In genomic region chr14:76413773-76414121, GRCm38 (mm10) we compare ENCODE assay signal across 8 mouse cellular contexts. TPM values are rescaled to one million over a fixed set of nuclear protein-coding genes. Genes with fewer than 3 reads are reported as not detected.
DNase-seq lines count a peak whose midpoint lies in the region; ATAC-seq and TF ChIP-seq lines count a peak whose summit lies in the region.

No protein-coding gene starts in this region.

- 0% methylated on average over 10 of the region's 10 CpGs for WGBS in embryonic facial prominence, embryonic 10.5 days
- 0% methylated on average over 10 of the region's 10 CpGs for WGBS in intestine, embryonic 14.5 days
- WGBS in midbrain, embryonic 16.5 days: 1% methylated on average over 10 of the region's 10 CpGs

- H3K9me3 ChIP-seq in embryonic facial prominence, embryonic 10.5 days: no peaks in the 10 kb centered on the region
- no peaks in the 10 kb centered on the region for H3K9me3 ChIP-seq in intestine, embryonic 14.5 days (ENCODE audit: control insufficient read depth, low read length)
- H3K9me3 ChIP-seq in midbrain, embryonic 16.5 days (replicated peaks; ENCODE audit: control insufficient read depth, low read length, poor library complexity, severe bottlenecking): no peaks in the 10 kb centered on the region

- H3K4me1 ChIP-seq in embryonic facial prominence, embryonic 10.5 days: peaks cover 38% of the 10 kb centered on the region
- H3K4me1 ChIP-seq in intestine, embryonic 14.5 days (replicated peaks; ENCODE audit: control insufficient read depth, insufficient read depth, low read length): peaks cover 31% of the 10 kb centered on the region
- H3K4me1 ChIP-seq in midbrain, embryonic 16.5 days (ENCODE audit: control insufficient read depth, insufficient read depth, low read length): peaks cover 31% of the 10 kb centered on the region

- peak overlapping the region; percentile 78 for H3K4me3 ChIP-seq in layer of hippocampus, adult 2 months
- H3K4me3 ChIP-seq in embryonic facial prominence, embryonic 10.5 days: peak overlapping the region; percentile 94
- peak overlapping the region; percentile 74 for H3K4me3 ChIP-seq in intestine, embryonic 14.5 days (ENCODE audit: low read depth, low read length)
- peak overlapping the region; percentile 98 for H3K4me3 ChIP-seq in midbrain, embryonic 16.5 days (ENCODE audit: low read depth, low read length)

- no peak; the same call in 1 of the 2 replicates for ATAC-seq in intestine, embryonic 14.5 days (replicated peaks; ENCODE audit: low FRiP score, low TSS enrichment, low read depth)
- ATAC-seq in midbrain, embryonic 16.5 days: peak; percentile 26

- H3K27me3 ChIP-seq in embryonic facial prominence, embryonic 10.5 days (replicated peaks; ENCODE audit: low read depth, poor library complexity, severe bottlenecking): no peaks in the 10 kb centered on the region
- H3K27me3 ChIP-seq in intestine, embryonic 14.5 days (replicated peaks; ENCODE audit: control insufficient read depth, insufficient read depth, low read length): no peaks in the 10 kb centered on the region
- no peaks in the 10 kb centered on the region for H3K27me3 ChIP-seq in midbrain, embryonic 16.5 days (ENCODE audit: control insufficient read depth, insufficient read depth, low read depth, low read length)

- peak overlapping the region; percentile 98 for H3K27ac ChIP-seq in layer of hippocampus, adult 2 months
- peak overlapping the region; percentile 99 for H3K27ac ChIP-seq in embryonic facial prominence, embryonic 10.5 days (replicated peaks)
- H3K27ac ChIP-seq in intestine, embryonic 14.5 days (ENCODE audit: low read depth): peak overlapping the region; percentile 99
- H3K27ac ChIP-seq in midbrain, embryonic 16.5 days (ENCODE audit: low read length): peak overlapping the region; percentile 100

- H3K36me3 ChIP-seq in embryonic facial prominence, embryonic 10.5 days (replicated peaks): peaks cover 27% of the 10 kb centered on the region
- H3K36me3 ChIP-seq in intestine, embryonic 14.5 days (ENCODE audit: control insufficient read depth, insufficient read depth, low read length): peaks cover 22% of the 10 kb centered on the region
- peaks cover 13% of the 10 kb centered on the region; the same call in 1 of the 2 replicates for H3K36me3 ChIP-seq in midbrain, embryonic 16.5 days (ENCODE audit: control insufficient read depth, insufficient read depth, low read length)

- peak; percentile 40 for TF ChIP-seq CTCF in layer of hippocampus, adult 2 months (conservative IDR thresholded peaks at IDR 0.05)

- peak overlapping the region; percentile 95 for H3K9ac ChIP-seq in intestine, embryonic 14.5 days (ENCODE audit: low read length)
- peak overlapping the region; percentile 99 for H3K9ac ChIP-seq in midbrain, embryonic 16.5 days (ENCODE audit: low read depth, low read length)

- peak in 1 of 2 experiments; percentile 15 for DNase-seq in layer of hippocampus, adult 2 months (ENCODE audit: low spot score in 2 of 2)
- no peak for DNase-seq in layer of hippocampus, postnatal 36 days
- no peak for DNase-seq in embryonic facial prominence, embryonic 10.5 days (ENCODE audit: low spot score)
- no peak for DNase-seq in intestine, embryonic 14.5 days (ENCODE audit: low spot score)
- no peak for DNase-seq in urinary bladder, adult 2 months (ENCODE audit: low spot score)
- no peak for DNase-seq in frontal cortex, postnatal 25 days (ENCODE audit: low spot score in 2 of 2)
- DNase-seq in thymus, postnatal 25 days: no peak

- peak overlapping the region; percentile 79 for H3K4me2 ChIP-seq in intestine, embryonic 14.5 days (ENCODE audit: low read length)
- peak overlapping the region; percentile 86 for H3K4me2 ChIP-seq in midbrain, embryonic 16.5 days (ENCODE audit: low read length)

RNA-seq across cellular contexts. Expression of gene Tsc22d1, which starts 1.0 kb away (rescaled TPM):
- total RNA-seq in layer of hippocampus, adult 2 months (2021): 100 to 1,000 TPM; 503 to 530 TPM
- total RNA-seq in layer of hippocampus, postnatal 36 days (2021): 100 to 1,000 TPM; 540 to 554 TPM
- 300 and 325 TPM in 2 replicates for polyA plus RNA-seq in embryonic facial prominence, embryonic 10.5 days (2016; fragmentation: Nextera tagmentation; extraction: Ambion mirVana)
- 552 and 588 TPM in 2 replicates for polyA plus RNA-seq in intestine, embryonic 14.5 days (2014; fragmentation: Nextera tagmentation; extraction: Ambion mirVana)
- 738 and 762 TPM in 2 replicates for polyA plus RNA-seq in midbrain, embryonic 16.5 days (2015; fragmentation: Nextera tagmentation; extraction: Ambion mirVana)
- 266 and 302 TPM in 2 replicates for polyA plus RNA-seq in urinary bladder, adult 2 months (2012; rRNA removed)
